Mouse (Mus musculus): ENCODE data around the gene Thap3.

DNA sequence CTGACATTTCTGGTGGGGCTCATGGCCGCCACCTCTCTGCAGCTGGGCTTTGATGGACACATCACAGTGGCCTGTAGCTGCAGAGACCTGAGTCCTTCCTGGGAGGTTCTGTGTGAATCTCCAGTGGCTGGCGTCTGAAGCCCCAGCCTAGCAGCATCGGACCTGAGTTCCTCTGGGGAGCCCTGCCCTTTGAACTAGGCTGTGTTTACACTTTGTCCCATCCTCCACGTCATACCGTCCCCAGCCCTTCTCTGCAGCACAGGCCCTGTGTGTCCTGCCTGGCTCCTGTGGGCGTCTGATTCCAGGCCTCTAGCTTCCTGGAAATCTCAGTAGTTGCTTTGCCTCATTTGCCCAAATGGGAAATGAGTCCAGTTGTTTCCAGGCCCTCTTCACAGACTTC, 35.6 kb downstream of the Thap3 start:
- TF ChIP-seq POLR2A (IDR thresholded peaks at IDR 0.05; ENCODE audit: borderline replicate concordance, control insufficient read depth, low read depth, low read length) (no peak), CTCF (IDR thresholded peaks at IDR 0.05; ENCODE audit: control insufficient read depth, insufficient read depth, low read length) (no peak)
